Mouse (Mus musculus): ENCODE measurements at regions not wholly inside any gene's neighbourhood (a gene's known extent, or its start where the extent isn't known, plus 50 kb on each side); places are given as distances from the start of the nearest gene placed in this dataset.

- intact Hi-C loops (cut with DNase I): no loop called here
These were observed 263.1 kb downstream of the Cbln1 start for GRCm38 (mm10) chr8:87209295-87209694.

- intact Hi-C loops (cut with DNase I): no loop called here
These were observed 264.4 kb downstream of the Cbln1 start for GRCm38 (mm10) chr8:87208036-87208435.

- intact Hi-C loops (cut with DNase I): no loop called here
These were observed 269.7 kb downstream of the Cbln1 start for GRCm38 (mm10) chr8:87202639-87203160.

- intact Hi-C loops (cut with DNase I): no loop called here
These were observed 272.8 kb downstream of the Cbln1 start for GRCm38 (mm10) chr8:87199461-87200131.

DNA sequence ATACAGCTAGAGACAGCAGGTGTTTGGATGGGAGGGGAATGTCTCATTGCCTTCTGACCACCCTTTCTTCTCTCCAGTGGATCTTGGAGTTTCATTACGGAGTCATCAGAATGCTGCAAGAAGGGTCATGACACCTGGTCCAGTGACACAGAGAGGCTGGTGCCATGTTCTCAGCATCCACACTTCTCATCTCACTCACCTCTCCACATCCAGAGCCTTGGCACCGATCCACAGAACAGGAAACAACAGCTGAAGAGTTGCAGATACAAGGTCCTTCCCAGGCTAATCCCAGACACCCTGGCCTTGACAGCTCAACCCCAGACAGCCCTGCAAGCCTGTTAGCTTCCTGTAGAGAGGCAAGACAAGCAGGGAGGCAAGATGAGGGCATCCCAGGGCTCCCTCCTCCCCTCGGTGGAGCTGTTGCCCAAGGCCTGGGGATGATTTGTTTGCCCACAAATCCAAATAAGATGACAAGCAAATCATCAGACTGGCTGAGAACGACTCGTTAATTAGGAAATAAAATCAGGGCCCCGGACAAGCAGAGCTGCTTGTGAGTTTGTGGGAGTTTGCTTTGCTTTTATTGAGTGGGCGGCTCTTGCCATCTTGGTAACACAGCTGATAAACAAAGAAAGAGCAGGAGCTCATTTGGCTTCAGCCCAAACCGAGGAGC is 274.4 kb downstream of the Cbln1 start:
- intact Hi-C loops (cut with DNase I): no loop called here

GRCm38 (mm10) chr8:87197000-87197399 is 275.4 kb downstream of the Cbln1 start:
- intact Hi-C loops (cut with DNase I): no loop called here

GRCm38 (mm10) chr8:87196050-87196449 is 276.4 kb downstream of the Cbln1 start:
- intact Hi-C loops (cut with DNase I): no loop called here

GRCm38 (mm10) chr8:87189791-87190385 is 282.5 kb downstream of the Cbln1 start:
- intact Hi-C loops (cut with DNase I): no loop called here

DNA sequence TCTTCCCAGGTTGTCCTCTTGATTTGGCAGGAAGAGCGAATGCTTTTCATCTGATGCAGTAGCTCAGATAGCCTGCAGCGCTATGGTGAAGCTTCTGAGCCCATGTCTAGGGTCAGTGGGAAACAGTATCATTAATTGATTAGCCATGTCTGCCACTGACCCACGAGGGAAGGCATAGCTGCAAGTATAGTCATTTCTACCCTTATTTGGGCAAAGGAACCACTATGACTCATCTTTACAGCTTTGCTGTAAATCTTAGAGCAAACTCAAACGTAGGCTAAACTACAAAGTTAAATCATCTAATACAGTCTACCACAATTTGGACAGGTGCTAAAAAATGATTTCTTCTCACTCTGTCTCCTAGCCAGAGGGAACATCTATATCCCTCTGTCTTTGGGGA is 289.5 kb downstream of the Cbln1 start:
- intact Hi-C loops (cut with DNase I): no loop called here

- intact Hi-C loops (cut with DNase I): no loop called here
These were observed 293.5 kb upstream of the N4bp1 start for GRCm38 (mm10) chr8:87178561-87178960.

DNA sequence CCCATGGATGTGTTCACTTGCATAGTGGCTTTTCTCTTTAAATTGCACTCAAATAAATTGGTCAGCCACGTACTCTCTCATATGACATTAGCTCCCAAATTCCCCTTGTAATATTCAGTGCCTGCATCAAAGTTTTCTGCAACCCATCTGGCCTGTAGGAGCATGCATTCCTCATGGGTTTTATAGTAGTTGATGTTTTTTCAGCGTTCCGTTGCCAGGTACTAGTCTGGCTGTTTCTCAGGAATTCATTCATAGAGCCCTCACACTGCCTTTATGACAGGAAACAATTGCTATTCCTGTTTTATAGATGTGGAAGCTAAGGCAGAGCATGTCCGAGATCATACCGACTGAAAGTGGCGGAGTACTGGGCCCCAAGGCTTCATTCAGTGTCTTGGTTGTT is 292.6 kb upstream of the N4bp1 start:
- intact Hi-C loops (cut with DNase I): no loop called here

- intact Hi-C loops (cut with DNase I): no loop called here
These were observed 290.0 kb upstream of the N4bp1 start for GRCm38 (mm10) chr8:87175097-87175496.

DNA sequence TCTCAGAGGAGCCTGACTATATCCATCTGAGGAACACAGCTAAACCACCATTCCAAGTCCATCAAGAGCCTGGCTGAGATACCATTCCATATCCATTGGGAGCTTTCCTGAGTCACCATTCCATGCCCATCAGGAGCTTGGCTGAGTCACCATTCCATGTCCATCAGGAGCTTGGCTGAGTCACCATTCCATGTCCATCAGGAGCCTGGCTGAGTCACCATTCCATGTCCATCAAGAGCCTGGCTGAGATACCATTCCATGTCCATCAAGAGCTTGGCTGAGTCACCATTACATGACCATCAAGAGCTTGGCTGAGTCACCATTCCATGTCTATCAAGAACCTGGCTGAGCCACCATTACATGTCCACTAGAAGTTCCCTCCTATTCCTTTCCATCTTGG is 288.7 kb upstream of the N4bp1 start:
- intact Hi-C loops (cut with DNase I): no loop called here

DNA sequence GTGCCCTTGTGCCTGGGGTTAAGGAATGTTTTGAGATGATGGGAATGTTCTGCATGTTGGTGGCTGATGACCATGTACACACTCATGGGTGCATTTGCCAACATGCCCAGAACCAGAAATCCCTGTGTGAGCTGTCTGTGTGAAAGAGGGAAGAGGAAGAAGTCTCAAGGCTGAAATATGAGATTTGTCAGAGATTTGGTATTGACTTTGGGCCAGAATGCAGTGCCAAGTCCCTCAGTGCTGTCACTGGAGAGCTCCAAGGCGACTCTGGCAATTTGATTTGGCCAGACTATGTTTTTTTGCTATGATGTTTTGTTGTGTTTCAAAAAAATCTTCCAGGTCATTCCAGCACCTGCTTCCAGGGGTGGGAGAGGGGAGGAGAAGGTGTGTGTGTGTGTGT is 281.7 kb upstream of the N4bp1 start:
- intact Hi-C loops (cut with DNase I): no loop called here

GRCm38 (mm10) chr8:87160416-87160815 is 275.4 kb upstream of the N4bp1 start:
- intact Hi-C loops (cut with DNase I): no loop called here

DNA sequence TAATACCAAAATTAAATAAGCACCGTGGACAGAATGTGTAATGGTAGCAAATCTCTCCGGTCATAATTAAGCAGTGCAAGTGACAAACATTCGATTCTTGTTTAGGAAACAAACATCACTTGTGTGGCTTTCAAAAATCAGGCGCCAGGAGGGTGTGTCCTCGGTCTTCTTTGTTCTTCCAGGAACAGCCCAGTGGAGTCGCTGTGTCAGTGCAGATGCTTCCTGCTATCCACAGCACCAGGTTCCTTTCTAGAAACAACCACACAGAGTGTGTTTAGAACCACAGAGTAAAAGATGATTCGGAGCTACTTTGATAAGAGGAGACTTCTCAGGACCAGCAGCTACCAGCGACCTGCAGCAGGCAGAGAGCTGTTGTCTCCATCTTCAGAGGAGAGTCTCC is 273.3 kb upstream of the N4bp1 start:
- intact Hi-C loops (cut with DNase I): no loop called here

- intact Hi-C loops (cut with DNase I): no loop called here
These were observed 270.9 kb upstream of the N4bp1 start for GRCm38 (mm10) chr8:87155819-87156425.

DNA sequence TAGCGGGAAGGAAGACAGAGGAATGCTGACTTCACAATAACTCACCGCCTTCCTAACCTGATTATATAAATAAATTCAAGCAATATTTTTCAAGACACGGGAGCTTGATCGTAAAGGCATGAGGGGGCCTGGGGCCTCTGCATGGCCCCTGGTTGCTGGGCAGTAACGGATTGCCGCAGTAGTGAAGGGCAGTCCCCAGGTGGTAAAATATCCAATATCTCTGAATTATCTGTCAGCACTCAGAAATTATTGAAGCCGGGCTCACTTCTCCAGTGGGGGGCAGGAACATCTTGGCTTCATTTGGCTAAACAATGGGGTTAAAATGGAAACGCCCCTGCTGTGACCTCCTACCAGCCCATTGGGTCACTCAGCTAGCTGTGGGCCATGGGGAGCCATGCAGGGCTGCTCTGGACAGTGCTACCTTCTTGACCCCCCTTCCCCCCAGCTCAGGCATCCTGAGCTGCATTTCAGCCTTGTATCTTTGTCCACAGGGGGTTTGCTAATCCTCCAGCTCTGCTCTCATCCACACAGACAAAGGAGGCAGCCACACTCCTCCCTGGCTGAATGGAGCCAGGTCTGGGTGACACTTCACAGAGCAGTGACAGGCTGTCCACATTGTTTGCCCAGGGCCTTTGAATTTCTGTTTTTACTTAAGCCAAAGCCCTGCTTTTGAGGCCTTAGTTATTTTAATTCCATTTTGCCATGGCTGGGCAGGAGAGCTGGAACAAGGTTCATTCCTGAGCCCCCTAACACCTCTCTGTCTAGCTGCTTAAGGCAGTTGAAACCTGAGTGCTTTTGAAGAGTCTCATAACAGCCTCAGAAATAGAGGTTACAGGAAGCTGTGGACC is 267.2 kb upstream of the N4bp1 start:
- intact Hi-C loops (cut with DNase I): no loop called here

DNA sequence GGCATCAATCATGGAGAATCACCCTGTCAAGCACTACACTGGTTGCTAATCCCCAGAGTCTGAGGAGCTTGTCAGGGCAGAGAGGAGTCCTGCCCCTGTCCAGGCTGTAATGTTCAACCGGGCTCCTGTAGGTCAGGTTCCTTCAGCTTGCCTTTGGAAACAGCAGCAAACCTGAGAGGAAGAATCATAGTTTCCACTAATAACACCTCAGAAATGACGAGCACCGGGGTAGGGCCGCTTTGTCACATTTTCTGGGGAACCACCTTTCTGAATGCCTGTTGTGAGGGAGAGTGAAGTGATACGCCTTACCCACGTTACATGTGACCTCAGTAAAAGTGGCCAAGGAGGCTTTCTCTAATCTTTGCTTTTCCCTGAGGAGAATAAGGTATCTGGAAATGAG is 263.8 kb upstream of the N4bp1 start:
- intact Hi-C loops (cut with DNase I): no loop called here

GRCm38 (mm10) chr8:87147704-87148103 is 262.6 kb upstream of the N4bp1 start:
- intact Hi-C loops (cut with DNase I): no loop called here

GRCm38 (mm10) chr8:87137412-87137811 is 252.4 kb upstream of the N4bp1 start:
- intact Hi-C loops (cut with DNase I): no loop called here

Measured in adrenal gland (tissue).